Mouse (Mus musculus) left cerebral cortex, postnatal 10 days (tissue): ENCODE measurements around the gene Tsku. TPM values are rescaled to one million over a fixed set of nuclear protein-coding genes. Genes with fewer than 3 reads are reported as not detected.
A peak's percentile ranks its signal among the peaks of the same experiment; 100 is the strongest.

Source experiments
- DNase-seq, 2 experiments: peaks; one replicate each; pipeline ENCODE4 v3.0.0; 2021 to 2022; ENCODE audit warnings: low spot score in 2 of 2, mixed read lengths in 1 of 2; ENCODE audit errors: extremely low spot score in 1 of 2
- intact Hi-C: fragments of 180-260 bp; cut with DNase I; formaldehyde crosslinking; loops from one replicate; pipeline ENCODE4 v1.15.1; 2025
- total RNA-seq, 2 experiments: library from RNA; stranded (reverse); gene quantifications; 2 replicates each; pipeline ENCODE4 v1.2.3; 2021

The Tsku gene
- total RNA-seq, 2 experiments from 2014 or later: 4.2 to 5.5 TPM

DNA sequence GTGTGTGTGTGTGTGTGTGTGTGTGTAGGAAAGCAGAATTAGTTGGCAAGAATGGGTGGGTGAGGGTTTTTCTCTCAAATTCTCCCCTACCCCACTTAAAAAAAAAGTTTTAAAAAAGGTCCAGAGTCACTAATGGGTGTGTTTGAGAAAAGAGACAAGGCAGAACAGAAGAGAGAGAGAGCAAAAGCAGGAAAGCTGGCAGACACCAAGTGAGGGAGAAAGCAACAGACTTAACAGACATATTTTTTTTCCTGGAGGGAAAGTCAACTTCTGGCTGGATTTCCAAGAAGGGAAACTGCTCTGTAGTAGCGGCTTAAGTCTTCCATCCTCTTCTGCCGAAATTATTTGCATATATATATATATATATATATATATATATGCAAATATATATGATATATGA lies 534 bp upstream of the Tsku start:
- DNase-seq: no peak
- intact Hi-C loops: no loop called here

DNA sequence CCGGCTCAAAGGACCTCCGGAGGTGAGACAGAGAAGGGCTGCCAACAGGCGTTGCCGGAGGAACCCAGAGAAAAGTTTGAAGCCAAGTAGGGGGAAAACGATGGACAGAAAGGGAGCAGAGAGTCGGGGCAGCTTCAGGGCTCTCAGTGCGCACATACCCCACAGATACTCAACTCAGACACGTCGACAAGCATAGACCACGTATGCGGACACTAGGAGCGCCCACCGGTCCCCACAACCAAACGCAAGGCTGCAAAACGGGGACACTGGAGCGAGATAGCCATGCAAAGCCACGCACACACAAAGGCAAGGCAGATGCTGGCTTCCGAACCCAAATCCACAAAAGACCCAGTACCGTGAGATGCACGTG lies 522 bp downstream of the Tsku start:
- no peak for DNase-seq
- intact Hi-C loops: no loop called here

DNA sequence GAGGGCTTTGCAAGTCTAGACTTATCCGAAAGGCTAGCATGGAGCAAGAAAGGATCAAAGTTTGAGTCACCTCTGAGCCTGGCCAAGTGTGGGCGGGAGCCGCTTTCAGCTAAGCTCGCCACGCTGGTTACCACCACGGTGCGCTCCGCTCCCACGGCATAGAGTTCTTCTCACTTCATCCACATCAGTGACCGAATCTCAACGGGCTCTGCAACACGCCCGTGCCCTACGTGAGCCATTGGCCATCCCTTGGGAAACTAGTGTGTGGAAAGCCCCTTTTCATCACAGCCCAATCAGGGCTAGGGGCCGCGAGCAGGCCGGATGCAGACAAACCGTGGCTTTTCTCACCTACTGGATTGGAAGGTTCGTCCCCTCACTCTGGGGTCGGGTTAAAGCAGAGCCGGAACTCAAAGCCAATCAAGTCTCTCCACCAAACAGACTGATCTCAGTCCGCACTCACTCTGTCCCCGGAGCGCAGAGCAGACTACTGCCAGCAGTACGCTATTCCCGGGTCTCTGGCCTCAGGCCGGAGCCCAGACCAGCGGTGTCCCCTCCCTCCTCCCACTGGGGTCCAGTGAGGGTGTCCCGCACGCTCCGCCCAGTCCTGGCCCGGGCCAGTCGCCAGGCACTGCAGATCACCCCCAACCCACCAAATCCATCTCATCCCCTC lies 1.0 kb downstream of the Tsku start:
- intact Hi-C loops: no loop called here
- peak in 1 of 2 experiments; percentile 62 for DNase-seq

DNA sequence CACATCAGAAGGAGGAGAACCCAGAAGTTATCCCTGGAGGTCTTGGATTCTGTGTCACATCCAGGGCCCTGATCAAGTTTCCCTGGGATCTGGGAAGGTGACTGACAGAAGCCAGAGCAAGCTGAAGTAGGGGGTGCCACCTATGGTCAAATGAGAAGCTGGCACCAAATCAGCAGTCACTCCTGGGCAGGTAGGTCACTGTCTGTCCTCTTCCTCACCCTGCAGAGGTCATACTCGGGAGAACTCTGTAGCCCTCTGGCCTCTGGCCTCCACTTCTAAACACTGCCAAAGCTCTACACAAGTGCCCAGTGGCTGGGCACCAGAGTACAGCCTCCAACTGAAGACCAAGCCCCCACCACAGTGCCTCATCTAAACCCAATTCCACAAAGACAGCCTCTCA lies 3.1 kb downstream of the Tsku start:
- intact Hi-C loops: no loop called here

GRCm38 (mm10) chr7:98357324-98357723 lies 3.8 kb downstream of the Tsku start:
- DNase-seq: no peak
- intact Hi-C loops: no loop called here

More for the DNA sequence above, 3.1 kb downstream of the Tsku start:
- DNase-seq: no peak

DNA sequence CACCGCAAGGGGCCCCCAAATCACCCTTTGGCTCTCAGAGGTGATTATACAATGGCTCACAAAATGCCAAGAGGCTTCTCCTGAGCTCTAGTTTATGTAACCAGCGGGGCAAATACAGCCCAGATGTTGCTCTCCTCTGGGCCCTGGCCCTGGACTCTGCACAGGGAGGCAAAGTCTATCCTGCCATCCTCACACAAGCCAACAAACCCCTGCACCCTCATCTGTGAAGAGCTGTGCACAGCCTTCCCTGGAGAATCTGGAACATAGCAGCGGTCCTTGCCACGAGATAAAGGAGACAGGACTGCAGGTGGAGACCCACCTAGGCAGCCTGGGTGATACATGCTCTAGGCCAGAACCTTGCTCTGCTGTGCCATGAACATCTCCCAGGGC lies 6.2 kb downstream of the Tsku start:
- intact Hi-C loops: no loop called here
- DNase-seq: no peak

- intact Hi-C loops: no loop called here
- no peak for DNase-seq
Observed at GRCm38 (mm10) chr7:98354160-98354920, 6.8 kb downstream of the Tsku start.

DNA sequence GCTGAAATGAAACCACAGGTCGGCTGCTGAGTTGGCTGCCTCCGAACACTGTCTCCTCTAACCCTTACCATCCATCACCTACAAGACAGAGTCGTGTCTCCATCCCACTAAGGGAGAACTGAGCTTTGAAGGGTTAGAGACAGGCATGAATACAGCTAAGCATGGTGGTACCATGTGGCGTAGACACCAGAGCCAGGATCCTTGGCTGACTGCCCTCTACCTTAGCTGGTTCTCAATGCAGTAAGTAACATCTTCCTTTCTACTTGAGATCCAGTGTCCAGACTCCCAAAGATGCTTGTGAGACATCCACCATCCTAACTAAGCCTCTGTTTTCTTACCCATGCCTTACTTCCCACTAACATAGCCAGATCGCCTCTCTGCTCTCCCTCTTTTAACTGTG lies 7.5 kb downstream of the Tsku start:
- intact Hi-C loops: no loop called here
- no peak for DNase-seq

DNA sequence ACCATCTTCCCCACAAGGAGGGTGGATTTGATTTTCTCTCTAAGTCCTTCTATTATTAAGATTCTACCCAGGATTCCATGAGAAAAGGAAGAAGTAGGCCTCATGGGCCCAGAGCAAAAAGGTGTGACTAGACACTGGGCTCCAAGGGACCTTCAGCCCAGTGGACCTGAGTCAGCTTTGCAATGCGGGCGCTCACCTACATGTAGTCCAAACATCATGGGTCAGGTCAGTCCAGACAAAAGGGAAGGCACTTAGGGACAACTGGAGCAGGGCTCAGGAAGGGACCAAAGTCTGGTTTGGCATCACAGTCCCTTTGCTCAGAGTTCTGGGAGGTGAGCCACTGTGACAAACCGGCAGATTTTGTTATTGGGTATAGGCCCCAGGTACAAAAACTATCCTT lies 9.6 kb downstream of the Tsku start:
- intact Hi-C loops: no loop called here
- DNase-seq: no peak

DNA sequence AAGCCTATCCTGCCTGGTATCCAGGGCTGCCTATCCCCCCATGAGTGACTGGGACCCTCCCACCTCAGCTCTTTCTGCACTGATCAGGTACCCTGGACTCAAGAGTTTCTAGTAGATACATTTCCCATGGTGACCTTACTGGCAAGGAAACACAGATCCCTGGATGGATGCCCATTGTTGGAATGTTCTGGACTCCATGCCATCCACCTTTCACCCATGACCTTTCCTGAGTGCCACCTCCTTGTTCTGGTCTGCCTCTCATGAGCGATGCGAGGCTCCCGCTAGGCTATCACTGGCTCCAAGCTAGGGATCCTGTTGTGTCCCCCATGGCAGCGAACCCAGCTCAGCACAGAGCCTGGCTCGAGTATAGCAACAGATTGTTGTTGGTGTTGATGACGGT lies 11.3 kb downstream of the Tsku start:
- intact Hi-C loops: loop anchor here (2.0 kb wide), 1 partner anchor 81 kb away; no protein-coding TSS in a partner anchor
- DNase-seq: no peak

GRCm38 (mm10) chr7:98349096-98349495 lies 12.0 kb downstream of the Tsku start:
- intact Hi-C loops: loop anchor here (2.0 kb wide), 1 partner anchor 82 kb away; no protein-coding TSS in a partner anchor
- DNase-seq: peak; percentile 36 to 82

- intact Hi-C loops: loop anchor here (2.0 kb wide), 1 partner anchor 83 kb away; no protein-coding TSS in a partner anchor
- peak; percentile 33 to 72 for DNase-seq
Observed at GRCm38 (mm10) chr7:98348043-98348442, 13.1 kb downstream of the Tsku start.

DNA sequence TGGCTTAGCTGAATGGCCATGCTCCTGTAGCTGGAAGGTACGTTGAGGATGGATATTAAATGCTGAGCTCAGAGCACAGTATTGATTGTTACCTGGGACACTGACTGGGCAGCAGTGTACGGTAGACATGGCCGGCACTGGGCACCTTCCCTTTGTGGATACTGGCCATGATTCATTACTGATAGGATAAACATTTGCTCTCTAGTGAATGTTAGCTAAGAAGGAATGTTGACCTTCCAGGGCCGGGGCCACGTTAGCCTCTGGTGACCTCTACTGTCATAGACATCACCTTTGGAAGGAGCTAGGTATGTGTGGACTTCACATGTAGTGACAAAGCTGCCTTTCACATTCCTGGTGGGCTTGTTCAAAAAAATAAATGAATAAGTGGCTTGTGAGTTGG lies 13.7 kb downstream of the Tsku start:
- intact Hi-C loops: no loop called here
- no peak for DNase-seq

- DNase-seq: no peak
- intact Hi-C loops: no loop called here
Observed at GRCm38 (mm10) chr7:98345036-98345435, 16.1 kb downstream of the Tsku start.

- intact Hi-C loops: loop anchor here (5.0 kb wide), 1 partner anchor 187 kb away; no protein-coding TSS in a partner anchor
- peak in 1 of 2 experiments; percentile 56 for DNase-seq
Observed at GRCm38 (mm10) chr7:98344361-98344760, 16.8 kb downstream of the Tsku start.

- no peak for DNase-seq
- intact Hi-C loops: loop anchor here (5.0 kb wide), 1 partner anchor 185 kb away; no protein-coding TSS in a partner anchor
Observed at GRCm38 (mm10) chr7:98342249-98342648, 18.9 kb downstream of the Tsku start.

DNA sequence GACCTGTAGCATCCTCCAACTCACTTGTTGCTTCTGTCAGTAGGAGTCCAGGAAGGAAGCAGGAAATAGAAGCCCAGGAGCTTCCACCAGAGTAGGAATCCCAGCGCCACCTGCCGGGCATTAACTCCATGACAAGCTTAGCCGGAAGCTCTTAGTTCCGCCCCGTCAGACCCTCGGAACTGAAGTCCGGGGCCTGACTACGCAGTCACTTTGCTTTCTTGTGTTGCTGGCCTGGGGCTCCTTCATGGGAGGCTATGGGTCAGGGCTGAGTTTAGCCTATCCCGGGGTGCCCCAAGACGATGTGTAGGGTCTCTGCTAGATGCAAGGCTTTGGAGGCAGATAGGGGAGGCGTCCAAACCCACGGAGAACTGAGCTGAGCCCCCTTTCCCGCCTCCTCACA lies 19.7 kb downstream of the Tsku start:
- intact Hi-C loops: loop anchor here (5.0 kb wide), 1 partner anchor 184 kb away; no protein-coding TSS in a partner anchor
- DNase-seq: peak; percentile 61 to 87

GRCm38 (mm10) chr7:98340343-98340742 lies 20.8 kb downstream of the Tsku start:
- DNase-seq: no peak
- intact Hi-C loops: loop anchor here (5.0 kb wide), 1 partner anchor 183 kb away; no protein-coding TSS in a partner anchor

DNA sequence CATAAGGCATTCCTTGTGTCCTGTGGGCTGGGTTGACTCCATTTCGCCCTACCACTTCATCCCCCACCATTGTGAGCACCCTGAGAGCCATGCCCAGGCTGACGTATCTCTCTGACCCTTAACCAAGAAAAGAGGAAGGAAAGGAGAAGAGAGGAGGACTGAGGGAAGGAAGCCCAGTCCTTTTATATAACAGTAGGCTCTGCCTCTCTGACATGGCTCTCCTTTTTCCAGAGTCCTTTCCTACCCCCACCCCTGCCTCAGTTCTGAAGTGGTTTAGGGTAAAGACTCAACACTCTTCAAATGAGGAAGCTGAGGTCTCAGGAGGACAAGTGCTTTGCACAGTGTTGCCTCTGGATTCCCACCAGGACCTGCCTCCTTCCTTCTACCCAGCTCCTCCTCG lies 27.1 kb downstream of the Tsku start:
- no peak for DNase-seq
- intact Hi-C loops: no loop called here

DNA sequence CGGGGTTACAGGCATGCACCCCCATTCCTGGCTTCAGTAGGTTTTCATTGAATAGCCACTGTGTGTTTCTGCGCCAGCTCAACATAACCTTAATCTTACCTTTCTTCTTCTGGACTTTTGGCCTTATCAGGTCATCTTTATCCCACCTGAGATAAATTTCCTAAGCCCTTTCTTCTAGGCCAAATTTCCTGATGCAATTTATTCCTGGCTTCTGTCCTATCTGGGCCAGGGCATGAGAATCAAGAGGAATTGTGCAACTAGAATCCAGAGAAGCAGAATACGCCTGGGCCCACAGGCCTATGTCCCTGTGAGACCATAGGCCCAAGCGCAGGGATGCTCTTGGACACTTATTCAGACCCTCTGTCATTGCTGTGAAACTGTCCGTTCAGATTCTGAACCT lies 27.6 kb downstream of the Tsku start:
- intact Hi-C loops: no loop called here
- no peak for DNase-seq
